Mouse (Mus musculus): ENCODE data around the gene Stac.

Stac gene

GRCm38 (mm10) chr9:111689680-111690483, at the start of gene Stac:
Stac (minus strand) TSS chr9:111690348.
- peak; percentile 18 for DNase-seq

- DNase-seq, result no peak
Observed at GRCm38 (mm10) chr9:111739431-111740245, 49.5 kb upstream of the Stac start.

GRCm38 (mm10) chr9:111739026-111739425, 48.9 kb upstream of the Stac start:
- DNase-seq, result no peak

- no peak for DNase-seq
Observed at GRCm38 (mm10) chr9:111737796-111738195, 47.6 kb upstream of the Stac start.

GRCm38 (mm10) chr9:111735931-111736330, 45.8 kb upstream of the Stac start:
- no peak for DNase-seq

- no peak for DNase-seq
Observed at GRCm38 (mm10) chr9:111731939-111732670, 42.0 kb upstream of the Stac start.

GRCm38 (mm10) chr9:111724981-111725593, 34.9 kb upstream of the Stac start:
- DNase-seq, result no peak

- DNase-seq, result no peak
Observed at GRCm38 (mm10) chr9:111714457-111714856, 24.3 kb upstream of the Stac start.

GRCm38 (mm10) chr9:111700101-111700500, 10.0 kb upstream of the Stac start:
- no peak for DNase-seq

GRCm38 (mm10) chr9:111690484-111690855, 322 bp upstream of the Stac start:
- no peak for DNase-seq

GRCm38 (mm10) chr9:111689146-111689545, 1.0 kb downstream of the Stac start:
- no peak for DNase-seq

GRCm38 (mm10) chr9:111684170-111684569, 6.0 kb downstream of the Stac start:
- no peak for DNase-seq

GRCm38 (mm10) chr9:111679516-111679915, 10.6 kb downstream of the Stac start:
- no peak for DNase-seq

- DNase-seq, result no peak
Observed at GRCm38 (mm10) chr9:111669816-111670215, 20.3 kb downstream of the Stac start.

GRCm38 (mm10) chr9:111655066-111655465, 35.1 kb downstream of the Stac start:
- DNase-seq, result no peak

GRCm38 (mm10) chr9:111644228-111644627, 45.9 kb downstream of the Stac start:
- DNase-seq, result no peak

- no peak for DNase-seq
Observed at GRCm38 (mm10) chr9:111643369-111643768, 46.8 kb downstream of the Stac start.

GRCm38 (mm10) chr9:111637641-111638040, 52.5 kb downstream of the Stac start:
- DNase-seq, result no peak

- no peak for DNase-seq
Observed at GRCm38 (mm10) chr9:111632833-111633232, 57.3 kb downstream of the Stac start.

- no peak for DNase-seq
Observed at GRCm38 (mm10) chr9:111621191-111621590, 69.0 kb downstream of the Stac start.

GRCm38 (mm10) chr9:111611341-111611740, 78.8 kb downstream of the Stac start:
- no peak for DNase-seq

- no peak for DNase-seq
Observed at GRCm38 (mm10) chr9:111608762-111609161, 81.4 kb downstream of the Stac start.

GRCm38 (mm10) chr9:111606603-111607002, 83.5 kb downstream of the Stac start:
- DNase-seq, result no peak

All from kidney, postnatal 10 days (tissue).